Mouse (Mus musculus) ovary, postnatal 10 days (tissue): ENCODE results near the gene Gpr183.

ENCODE experiments used
- DNase-seq: peaks from one replicate; pipeline ENCODE4 v3.0.0; 2022; ENCODE audit warnings: low spot score

Gene Gpr183

DNA sequence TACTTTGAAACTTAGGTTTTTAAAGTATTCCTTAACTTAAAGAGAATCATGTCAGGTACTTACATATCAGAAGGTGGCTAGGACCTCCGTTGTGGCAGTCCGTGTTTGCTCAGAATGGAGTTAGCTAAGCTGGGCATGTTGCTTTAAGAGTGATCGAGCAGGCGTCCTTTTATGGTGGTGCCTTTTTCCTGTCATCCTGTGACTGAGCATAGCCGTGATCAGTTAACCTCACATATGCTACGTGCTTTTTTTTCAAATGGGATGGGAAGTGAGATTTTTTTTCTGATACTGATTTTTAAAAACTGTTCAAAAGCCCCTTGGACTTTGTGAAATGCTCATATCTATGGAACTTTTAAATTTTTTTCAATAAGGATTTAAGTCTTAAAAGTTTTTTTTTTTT lies at the start of gene Gpr183:
Gene Gpr183, minus strand, starts transcription at position 206 of the 400 bp plus-strand sequence.
- no peak for DNase-seq

DNA sequence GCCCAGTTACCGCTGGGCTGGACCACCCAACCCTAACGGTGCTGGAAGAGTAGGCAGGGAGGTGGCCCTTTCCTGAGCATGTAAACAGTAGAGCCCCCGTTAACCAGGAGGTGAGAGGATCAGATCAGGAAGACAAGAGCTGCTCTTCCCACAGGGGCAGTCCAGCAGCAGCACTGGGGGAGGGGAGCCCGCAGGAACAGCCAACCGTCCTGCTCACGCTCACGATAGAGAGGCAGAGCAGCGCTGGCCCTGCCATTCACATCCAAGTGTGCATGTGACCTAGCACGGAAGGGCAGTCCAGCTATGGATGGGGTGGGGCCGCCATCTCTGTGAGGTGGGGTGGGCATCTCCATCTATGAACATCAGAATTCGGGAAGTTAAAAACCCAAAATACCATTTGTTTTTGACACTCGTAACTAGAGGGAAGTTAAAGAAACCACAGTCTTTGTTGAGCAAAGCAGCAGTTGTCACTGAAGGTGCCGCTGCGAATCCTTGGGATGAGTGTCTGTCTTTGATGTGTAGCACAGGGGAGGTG lies 48.5 kb upstream of the Gpr183 start:
- no peak for DNase-seq

DNA sequence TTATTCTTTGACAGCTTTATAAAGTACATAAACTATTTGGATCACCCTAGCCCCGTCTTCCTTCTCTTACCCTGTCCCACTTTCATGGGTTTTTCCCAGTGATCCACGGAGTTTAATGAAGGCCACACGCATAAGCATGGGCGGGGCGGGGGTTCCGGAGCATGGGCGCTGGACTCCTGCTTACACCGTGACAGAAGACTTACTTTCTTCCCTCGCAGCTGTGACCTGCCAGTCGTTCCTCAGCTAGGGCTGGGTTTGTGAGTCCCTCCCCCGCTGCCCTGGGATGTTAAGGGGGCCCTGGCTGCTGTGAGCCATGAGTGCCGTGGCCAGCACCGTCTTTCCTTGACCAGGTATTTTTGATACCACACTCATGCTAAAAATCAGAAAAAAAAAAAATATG lies 47.8 kb upstream of the Gpr183 start:
- DNase-seq = no peak

DNA sequence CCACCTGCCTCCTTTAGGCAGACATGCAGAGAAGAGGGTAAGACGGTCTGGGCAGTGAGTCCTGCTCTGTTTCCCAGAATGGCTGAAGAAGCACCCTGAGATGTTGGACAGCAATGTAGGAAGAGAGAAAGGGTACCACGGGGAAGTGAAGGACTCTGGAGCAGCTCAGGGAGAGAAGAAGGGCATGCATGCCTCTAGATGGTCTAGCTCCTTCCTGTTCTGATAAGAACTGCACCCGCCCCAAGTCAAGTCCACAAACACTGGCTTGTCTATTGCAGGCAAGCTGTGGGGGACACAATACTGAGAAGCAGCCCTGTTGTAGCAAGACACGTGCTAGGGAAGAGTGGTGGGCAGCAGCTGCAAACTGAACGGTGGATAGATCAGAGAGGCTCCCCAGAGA lies 47.2 kb upstream of the Gpr183 start:
- DNase-seq = no peak

DNA sequence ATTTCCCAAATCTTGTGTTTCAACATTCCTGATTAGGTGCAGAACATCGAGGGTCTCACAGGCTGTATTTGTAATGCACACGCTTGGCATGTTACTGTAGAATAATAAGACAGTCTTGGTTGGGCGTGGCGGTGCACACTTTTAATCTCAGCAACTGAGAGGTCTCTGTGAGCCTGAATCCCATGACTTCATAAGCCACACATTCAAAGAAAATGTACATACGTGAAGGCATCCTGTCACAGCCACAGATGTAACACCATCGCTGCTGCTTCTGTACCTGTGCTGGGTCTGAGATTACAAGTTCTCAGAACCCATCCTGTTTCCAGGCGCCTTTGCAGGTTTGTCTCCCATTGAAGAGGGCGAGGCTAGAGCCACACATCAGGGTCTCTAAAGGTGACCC lies 46.8 kb upstream of the Gpr183 start:
- no peak for DNase-seq

- no peak for DNase-seq
These were observed 45.3 kb upstream of the Gpr183 start for GRCm38 (mm10) chr14:122010301-122010700.

- DNase-seq = no peak
These were observed 44.5 kb upstream of the Gpr183 start for GRCm38 (mm10) chr14:122009502-122009901.

DNA sequence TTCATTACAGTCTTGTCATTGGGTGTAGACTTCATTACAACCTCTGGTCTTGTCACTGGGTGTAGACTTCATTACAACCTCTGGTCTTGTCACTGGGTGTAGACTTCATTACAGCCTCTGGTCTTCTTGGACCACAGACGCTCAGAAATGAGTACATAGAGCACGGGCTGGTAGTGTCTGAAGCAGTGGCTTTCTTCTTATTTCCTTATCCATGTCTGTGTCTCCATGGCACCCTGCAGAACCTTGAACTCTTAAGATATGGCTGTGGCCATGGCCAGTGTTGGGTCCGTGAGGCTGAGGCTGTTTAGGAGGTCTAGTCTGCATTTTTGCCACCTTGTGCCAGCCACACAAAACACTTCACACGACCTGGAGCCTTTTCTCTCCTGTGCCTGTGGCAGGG lies 43.3 kb upstream of the Gpr183 start:
- DNase-seq = no peak

- DNase-seq = no peak
These were observed 38.8 kb upstream of the Gpr183 start for GRCm38 (mm10) chr14:122003812-122004211.

DNA sequence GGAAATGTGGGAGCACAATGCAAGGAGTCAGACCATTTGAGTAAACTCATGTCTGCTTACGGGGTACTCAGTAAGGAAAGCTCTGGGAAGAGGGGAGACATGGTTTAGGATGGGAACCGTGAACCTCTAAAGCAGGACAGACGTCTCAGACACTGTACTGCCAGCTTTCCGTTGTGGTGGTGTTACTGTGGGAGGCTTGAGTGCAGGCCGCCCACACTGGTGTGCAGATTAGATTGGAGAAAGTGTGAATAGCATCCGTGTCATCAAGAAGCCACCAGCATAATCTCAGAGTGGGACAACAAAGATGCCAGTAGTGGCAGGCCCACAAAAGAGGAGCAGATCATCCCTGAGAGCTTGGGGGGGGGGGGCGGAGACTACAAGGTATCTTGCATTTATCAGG lies 37.2 kb upstream of the Gpr183 start:
- no peak for DNase-seq

- DNase-seq = no peak
These were observed 35.5 kb upstream of the Gpr183 start for GRCm38 (mm10) chr14:122000346-122001105.

GRCm38 (mm10) chr14:121999455-121999854 lies 34.5 kb upstream of the Gpr183 start:
- no peak for DNase-seq

DNA sequence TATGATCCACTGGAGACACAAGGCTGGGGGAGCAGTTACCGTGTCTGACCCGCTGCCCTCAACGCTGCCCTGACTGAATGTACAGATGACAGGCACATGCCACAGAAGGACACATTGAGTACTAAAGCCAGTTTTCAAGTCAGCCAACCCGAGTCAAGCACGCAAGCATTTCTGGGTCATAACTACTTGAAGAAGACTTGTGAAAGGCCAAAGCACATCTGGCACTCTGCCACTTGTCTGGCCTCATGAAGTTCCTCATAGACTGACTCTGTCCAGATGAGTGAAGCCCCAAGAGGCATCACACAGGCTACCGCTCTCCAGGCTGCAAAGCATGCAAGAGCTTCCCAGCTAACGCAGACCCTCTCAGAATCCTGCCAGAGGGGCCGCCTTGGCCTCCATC lies 31.8 kb upstream of the Gpr183 start:
- DNase-seq = no peak

DNA sequence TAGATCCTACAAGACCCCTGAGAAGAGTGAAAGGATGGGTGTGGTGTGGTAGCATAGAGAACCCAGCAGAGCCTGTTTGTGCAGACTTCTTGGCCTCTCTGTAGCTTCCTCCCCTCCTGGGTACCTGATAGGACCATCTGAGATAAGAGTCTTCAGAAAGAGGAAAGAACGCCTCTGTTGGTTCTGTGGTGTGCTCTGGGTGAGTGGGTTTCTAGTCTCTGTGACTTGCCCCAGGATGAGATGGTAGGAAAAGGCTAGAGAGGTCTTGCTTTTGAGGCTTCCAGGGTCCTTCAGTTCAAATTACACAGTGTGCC lies 30.5 kb upstream of the Gpr183 start:
- DNase-seq = no peak

GRCm38 (mm10) chr14:121994846-121995556 lies 30.0 kb upstream of the Gpr183 start:
- no peak for DNase-seq

DNA sequence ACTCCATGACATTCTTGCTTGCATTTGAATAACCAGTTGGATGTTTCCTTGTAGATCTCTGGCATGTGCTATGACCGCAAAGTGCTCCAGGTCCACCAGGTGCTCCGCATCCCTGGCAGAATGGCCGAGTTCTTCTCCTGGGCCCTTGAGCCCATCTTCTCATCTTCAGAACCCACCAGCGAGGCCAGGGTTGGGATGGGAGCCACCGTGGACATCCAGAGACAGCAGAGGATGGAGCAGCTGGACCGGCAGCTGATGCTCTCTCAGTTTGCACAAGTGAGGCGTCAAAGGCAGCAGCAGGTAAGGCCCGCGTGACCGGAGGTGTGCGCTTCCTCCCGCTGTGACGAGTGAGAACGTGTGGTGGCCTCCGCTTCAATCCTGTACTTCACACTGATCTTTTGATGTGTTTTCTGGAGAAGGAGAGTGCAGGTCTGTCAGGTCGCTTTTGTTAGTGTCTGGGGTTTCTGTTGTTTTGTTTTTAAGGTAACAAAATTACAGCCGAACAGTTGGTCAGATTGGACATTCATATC lies 29.2 kb upstream of the Gpr183 start:
- no peak for DNase-seq

DNA sequence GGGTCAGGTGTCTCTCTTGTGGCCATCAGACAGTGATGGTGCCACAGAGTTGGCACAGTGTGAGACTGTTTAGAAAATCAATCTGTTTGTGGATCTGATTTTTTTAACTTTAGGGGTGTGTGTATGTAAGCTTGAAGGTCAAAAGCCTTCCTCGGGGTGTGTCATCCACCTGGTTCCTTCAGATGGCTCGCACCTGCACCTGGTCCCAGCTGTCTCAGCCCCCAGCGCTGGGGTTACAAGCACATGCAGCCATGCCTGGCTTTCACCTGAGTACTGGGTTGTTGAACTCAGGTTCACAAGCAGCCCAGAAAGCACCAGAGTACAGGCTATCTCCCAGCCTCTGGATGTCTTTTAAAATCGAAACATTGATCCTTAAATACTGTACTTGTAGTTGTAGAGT lies 28.6 kb upstream of the Gpr183 start:
- no peak for DNase-seq

- DNase-seq = no peak
These were observed 27.6 kb upstream of the Gpr183 start for GRCm38 (mm10) chr14:121992395-121993280.

DNA sequence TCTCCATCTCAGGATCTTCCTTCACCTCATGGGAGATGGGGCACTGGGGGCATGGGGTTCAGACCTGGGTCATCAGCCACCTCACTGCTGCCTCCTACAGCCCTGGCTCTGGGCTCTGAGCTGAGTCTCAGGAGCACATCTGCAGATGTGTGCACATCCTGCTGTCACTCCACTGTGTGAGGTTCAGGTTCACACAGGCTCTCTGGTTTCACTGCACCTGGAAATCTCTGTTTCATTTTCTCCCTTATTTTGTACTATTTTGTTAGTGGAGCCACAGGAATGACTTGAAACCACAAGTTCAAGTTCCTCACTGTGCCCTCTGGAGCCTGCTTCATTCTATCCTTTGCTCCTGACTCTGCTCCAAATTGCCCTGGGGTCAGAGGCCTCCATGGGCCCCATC lies 26.9 kb upstream of the Gpr183 start:
- no peak for DNase-seq

- DNase-seq = no peak
These were observed 25.9 kb upstream of the Gpr183 start for GRCm38 (mm10) chr14:121990897-121991296.

DNA sequence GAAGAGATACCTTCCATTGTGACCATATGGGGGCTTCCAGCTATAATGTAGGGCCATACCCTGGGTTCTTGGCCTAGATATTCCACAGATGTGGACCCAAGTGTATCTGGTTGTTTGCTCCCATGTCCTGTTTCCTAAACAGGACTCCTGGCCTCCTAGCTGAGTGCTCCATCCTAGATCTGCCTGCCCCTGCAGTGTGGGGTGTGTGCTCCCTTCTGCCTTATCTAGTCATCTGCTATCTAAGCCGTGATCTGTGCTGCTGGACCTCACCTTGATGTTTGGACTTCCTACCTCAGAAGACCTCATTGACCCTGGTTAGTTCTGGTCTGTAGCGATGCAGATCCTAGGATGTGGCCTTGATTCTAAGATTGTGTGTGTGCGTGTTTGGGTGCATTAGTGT lies 24.9 kb upstream of the Gpr183 start:
- DNase-seq = no peak

DNA sequence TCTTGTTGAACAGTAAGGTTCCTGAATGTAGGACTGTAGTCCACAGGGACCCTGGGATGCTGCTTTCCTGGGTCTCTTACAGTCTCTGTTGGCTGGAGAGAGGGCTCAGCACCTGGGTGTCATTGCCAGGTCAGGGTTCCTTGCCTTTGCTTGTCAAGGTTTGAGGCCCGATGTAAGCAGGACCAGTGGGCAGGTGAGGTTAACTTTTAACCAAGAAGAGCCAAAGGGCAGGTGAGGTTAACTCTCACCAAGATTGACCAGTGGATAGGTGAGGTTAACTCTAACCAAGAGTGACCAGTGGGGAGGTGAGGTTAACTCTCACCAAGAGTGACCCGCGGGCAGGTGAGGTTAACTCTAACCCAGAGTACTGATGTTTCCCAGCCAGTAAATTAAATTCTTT lies 24.3 kb upstream of the Gpr183 start:
- no peak for DNase-seq
